Mouse (Mus musculus): ENCODE measurements at regions not wholly inside any gene's neighbourhood (a gene's known extent, or its start where the extent isn't known, plus 50 kb on each side); places are given as distances from the start of the nearest gene placed in this dataset.

DNA sequence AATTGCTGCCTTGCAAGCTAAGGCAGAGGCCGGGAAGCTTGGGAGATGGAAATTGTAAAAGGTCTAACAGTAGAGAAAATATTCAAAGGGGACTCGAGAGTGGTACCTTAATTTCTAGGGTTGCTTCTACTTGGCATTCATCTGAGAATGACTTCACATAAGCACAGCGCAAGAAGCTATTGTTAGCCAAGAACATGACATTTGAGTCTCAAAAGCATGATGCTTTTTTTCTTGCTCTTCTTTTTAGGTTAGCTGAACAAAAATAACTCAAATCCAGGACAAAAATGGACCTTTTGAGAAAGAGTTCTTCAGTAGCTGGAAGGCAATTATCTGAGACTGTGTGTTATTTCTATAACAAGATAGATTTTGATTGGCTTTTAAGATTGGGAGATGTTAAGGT, 1042.0 kb upstream of the Cited2 start:
- no peak for ATAC-seq (ENCODE audit: extremely low read depth, insufficient number of reproducible peaks, low FRiP score, poor library complexity, severe bottlenecking)

- no peak for ATAC-seq (ENCODE audit: extremely low read depth, insufficient number of reproducible peaks, low FRiP score, poor library complexity, severe bottlenecking)
These were observed 1037.7 kb upstream of the Cited2 start for GRCm38 (mm10) chr10:16685352-16685751.

- ATAC-seq (ENCODE audit: extremely low read depth, insufficient number of reproducible peaks, low FRiP score, poor library complexity, severe bottlenecking): no peak
These were observed 1016.0 kb upstream of the Cited2 start for GRCm38 (mm10) chr10:16706976-16707375.

DNA sequence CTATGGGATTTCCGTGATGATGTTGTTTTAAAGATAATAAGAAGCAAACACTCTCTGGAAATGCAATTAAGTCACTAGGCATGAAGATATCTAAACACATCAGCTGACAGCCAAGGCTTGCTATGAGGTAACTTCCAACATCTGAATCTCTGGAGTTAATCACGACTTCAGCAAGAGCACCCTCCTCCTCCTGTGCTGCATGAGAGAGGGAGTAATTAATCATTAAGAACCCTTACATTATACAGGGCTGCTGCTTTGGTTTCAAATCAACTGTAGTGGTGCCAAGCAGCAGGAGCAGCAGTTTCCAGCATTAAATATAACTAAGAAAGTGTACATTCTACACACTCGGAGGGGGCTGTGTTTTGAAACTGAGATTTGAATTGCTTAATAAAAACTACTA, 1009.9 kb upstream of the Cited2 start:
- no peak for ATAC-seq (ENCODE audit: extremely low read depth, insufficient number of reproducible peaks, low FRiP score, poor library complexity, severe bottlenecking)

DNA sequence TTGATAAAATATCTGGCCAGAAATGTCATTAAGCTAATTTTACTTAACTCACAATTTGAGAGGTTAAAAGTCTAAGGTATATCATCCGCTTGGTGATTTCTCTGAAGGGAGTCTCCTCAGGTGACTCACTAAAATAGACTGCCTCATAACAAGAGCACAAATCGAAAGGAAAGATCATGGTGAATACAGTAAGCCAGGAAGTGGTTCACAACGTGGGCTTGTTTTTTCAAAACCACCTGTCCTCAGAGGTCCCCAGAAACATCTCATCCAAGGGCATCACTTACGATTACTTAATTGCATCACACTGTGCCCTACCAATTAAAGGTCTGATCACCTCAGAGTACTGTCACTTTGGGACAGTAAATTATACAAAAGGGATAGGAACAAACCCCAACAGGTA, 1009.0 kb upstream of the Cited2 start:
- no peak for ATAC-seq (ENCODE audit: extremely low read depth, insufficient number of reproducible peaks, low FRiP score, poor library complexity, severe bottlenecking)

DNA sequence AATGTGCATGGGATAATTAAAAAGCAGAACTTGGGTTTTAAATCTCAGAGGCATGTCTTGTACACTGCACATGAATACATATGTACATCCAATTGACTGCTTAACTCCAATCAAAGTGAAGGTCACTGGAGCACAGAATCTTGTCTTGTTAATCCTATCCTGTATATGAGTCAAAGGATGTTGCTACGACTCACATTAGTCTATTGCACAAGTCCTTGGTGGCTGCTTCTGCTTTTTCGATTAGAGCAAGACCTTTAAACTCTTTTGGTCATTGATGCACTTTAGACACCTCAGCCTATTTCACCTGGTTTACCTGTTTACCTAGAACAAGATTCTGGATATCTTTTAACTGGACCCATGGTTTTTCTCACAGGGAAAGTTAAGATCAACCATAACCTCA, 1008.5 kb upstream of the Cited2 start:
- ATAC-seq (ENCODE audit: extremely low read depth, insufficient number of reproducible peaks, low FRiP score, poor library complexity, severe bottlenecking): no peak

GRCm38 (mm10) chr10:16742246-16742645, 980.8 kb upstream of the Cited2 start:
- ATAC-seq (ENCODE audit: extremely low read depth, insufficient number of reproducible peaks, low FRiP score, poor library complexity, severe bottlenecking): no peak

DNA sequence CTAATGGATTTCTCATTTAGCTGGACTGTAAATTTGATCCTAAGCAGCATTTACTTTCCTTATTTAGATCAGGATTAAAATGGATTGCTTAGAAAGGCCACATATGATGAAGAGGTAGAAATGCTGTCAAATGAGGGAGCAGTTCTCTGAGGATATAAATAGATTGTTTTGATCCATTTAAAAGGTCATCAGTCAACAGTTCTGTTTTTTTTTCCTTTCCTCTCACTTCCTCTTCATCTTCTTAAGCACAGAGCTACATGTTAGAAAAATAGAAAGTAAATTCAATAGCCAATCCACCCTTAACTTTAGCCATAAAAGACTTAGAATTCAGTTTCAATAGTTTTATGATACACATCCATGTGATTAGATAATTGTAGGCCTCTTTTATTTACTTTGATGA, 971.5 kb upstream of the Cited2 start:
- no peak for ATAC-seq (ENCODE audit: extremely low read depth, insufficient number of reproducible peaks, low FRiP score, poor library complexity, severe bottlenecking)

DNA sequence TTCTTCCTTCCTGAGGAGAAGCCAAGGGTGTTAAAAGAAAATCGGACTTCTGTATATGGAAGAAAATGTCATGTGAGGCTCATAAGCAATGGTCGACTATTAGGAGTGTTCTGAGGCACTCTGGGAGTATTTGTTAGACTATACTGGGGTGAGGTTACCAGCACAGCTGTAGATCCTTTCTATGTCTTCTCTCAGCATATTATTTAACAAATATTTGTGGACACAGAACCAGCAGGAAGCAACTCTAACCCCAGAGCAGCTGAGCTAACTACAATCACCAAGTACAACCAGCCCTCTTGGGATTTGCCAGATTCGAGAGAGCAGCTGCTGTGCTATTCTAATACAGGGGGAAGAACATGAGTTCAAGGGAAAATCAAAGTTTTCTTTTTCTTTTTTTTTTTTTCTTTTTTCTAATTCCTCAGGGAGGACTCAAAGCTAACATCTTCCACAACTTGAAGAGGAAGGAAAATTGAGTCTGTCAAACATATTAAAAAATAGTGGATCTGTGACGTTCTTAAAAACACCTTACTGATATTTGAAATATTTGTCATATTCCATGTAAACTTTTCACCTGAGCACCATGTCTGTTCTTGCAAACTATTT, 933.3 kb upstream of the Cited2 start:
- ATAC-seq (ENCODE audit: extremely low read depth, insufficient number of reproducible peaks, low FRiP score, poor library complexity, severe bottlenecking): no peak

- no peak for ATAC-seq (ENCODE audit: extremely low read depth, insufficient number of reproducible peaks, low FRiP score, poor library complexity, severe bottlenecking)
These were observed 919.0 kb upstream of the Cited2 start for GRCm38 (mm10) chr10:16803978-16804377.

DNA sequence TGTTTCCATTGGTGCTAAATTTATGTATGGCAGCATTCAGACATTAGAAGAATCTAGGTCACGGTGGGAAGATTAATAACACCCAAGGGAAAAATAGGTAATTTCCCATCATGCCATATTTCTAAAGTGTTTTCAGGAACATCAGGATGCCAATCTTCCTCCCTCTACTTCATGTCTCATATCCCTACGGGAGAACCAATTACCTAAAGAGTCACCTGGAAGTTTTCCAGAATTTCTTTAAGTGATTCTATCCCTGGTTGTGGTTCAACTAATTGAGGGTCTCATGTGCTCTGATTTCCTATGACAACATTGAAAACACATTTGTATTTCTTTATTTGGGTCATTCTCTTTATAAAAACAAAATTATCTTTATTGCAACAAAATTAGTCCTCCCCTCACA, 912.3 kb upstream of the Cited2 start:
- no peak for ATAC-seq (ENCODE audit: extremely low read depth, insufficient number of reproducible peaks, low FRiP score, poor library complexity, severe bottlenecking)

GRCm38 (mm10) chr10:16814013-16814412, 909.0 kb upstream of the Cited2 start:
- ATAC-seq (ENCODE audit: extremely low read depth, insufficient number of reproducible peaks, low FRiP score, poor library complexity, severe bottlenecking): no peak

GRCm38 (mm10) chr10:16861534-16861933, 861.5 kb upstream of the Cited2 start:
- ATAC-seq (ENCODE audit: extremely low read depth, insufficient number of reproducible peaks, low FRiP score, poor library complexity, severe bottlenecking): no peak

- ATAC-seq (ENCODE audit: extremely low read depth, insufficient number of reproducible peaks, low FRiP score, poor library complexity, severe bottlenecking): peak; percentile 26; the same call in 1 of the 2 replicates
These were observed 856.1 kb upstream of the Cited2 start for GRCm38 (mm10) chr10:16866914-16867313.

GRCm38 (mm10) chr10:16874131-16874530, 848.9 kb upstream of the Cited2 start:
- no peak for ATAC-seq (ENCODE audit: extremely low read depth, insufficient number of reproducible peaks, low FRiP score, poor library complexity, severe bottlenecking)

DNA sequence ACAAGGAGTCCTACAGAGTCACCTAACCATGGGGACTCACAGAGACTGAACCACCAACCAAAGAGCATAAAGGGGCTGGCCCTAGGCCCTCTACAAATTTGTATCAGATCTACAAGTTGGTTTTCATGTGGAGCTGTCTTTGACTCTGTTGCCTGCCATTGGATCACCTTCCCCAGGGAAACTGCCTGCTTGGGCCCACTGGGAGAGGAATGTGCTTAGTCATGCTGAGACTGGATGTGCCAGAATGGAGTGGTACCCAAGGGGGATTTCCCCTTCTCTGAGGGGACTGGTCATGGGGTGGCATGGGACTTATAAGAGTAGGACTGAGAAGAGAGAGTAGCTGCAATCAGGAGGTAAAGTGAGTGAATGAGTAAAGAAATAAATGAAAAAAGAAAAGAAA, 844.8 kb upstream of the Cited2 start:
- no peak for ATAC-seq (ENCODE audit: extremely low read depth, insufficient number of reproducible peaks, low FRiP score, poor library complexity, severe bottlenecking)

- no peak for ATAC-seq (ENCODE audit: extremely low read depth, insufficient number of reproducible peaks, low FRiP score, poor library complexity, severe bottlenecking)
These were observed 829.7 kb upstream of the Cited2 start for GRCm38 (mm10) chr10:16893316-16893715.

DNA sequence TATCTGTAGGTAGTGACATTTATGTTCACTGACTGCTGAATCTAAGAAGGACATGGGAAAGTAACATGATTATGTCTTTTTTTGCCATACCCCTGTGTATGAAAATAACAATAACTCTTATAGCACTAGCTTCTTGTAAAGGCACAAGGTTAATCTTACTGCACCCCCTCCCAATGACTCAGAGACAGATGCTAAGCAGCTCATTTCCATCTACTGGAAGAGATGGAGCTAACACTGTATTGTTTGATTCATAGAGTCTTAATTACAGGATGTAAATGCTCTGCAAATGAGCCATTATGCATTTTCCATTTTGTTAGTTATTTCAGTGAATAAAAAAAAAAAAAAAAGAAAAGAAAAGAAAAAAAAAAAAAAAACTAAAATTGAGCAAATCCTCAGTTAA, 827.7 kb upstream of the Cited2 start:
- ATAC-seq (ENCODE audit: extremely low read depth, insufficient number of reproducible peaks, low FRiP score, poor library complexity, severe bottlenecking): no peak

- no peak for ATAC-seq (ENCODE audit: extremely low read depth, insufficient number of reproducible peaks, low FRiP score, poor library complexity, severe bottlenecking)
These were observed 800.1 kb upstream of the Cited2 start for GRCm38 (mm10) chr10:16922888-16923287.

- ATAC-seq (ENCODE audit: extremely low read depth, insufficient number of reproducible peaks, low FRiP score, poor library complexity, severe bottlenecking): no peak
These were observed 799.2 kb upstream of the Cited2 start for GRCm38 (mm10) chr10:16923851-16924250.

- ATAC-seq (ENCODE audit: extremely low read depth, insufficient number of reproducible peaks, low FRiP score, poor library complexity, severe bottlenecking): no peak
These were observed 785.3 kb upstream of the Cited2 start for GRCm38 (mm10) chr10:16937705-16938104.

Measured in neutrophil, adult 5-6 weeks (primary cell).